Mouse (Mus musculus) liver, postnatal 0 days (tissue): Measurements from ENCODE around the gene Lcp1.

ENCODE experiments used
- CTCF ChIP-seq: sonication (generic); IDR thresholded peaks from 2 replicates; pipeline ENCODE4 v1.5.1; 2016; ENCODE audit warnings: antibody characterized with exemption, low read depth
- EP300 ChIP-seq: IDR thresholded peaks from 2 replicates; pipeline ENCODE4 v1.6.1; 2016; ENCODE audit warnings: antibody characterized with exemption, low read depth, mild to moderate bottlenecking

DNA sequence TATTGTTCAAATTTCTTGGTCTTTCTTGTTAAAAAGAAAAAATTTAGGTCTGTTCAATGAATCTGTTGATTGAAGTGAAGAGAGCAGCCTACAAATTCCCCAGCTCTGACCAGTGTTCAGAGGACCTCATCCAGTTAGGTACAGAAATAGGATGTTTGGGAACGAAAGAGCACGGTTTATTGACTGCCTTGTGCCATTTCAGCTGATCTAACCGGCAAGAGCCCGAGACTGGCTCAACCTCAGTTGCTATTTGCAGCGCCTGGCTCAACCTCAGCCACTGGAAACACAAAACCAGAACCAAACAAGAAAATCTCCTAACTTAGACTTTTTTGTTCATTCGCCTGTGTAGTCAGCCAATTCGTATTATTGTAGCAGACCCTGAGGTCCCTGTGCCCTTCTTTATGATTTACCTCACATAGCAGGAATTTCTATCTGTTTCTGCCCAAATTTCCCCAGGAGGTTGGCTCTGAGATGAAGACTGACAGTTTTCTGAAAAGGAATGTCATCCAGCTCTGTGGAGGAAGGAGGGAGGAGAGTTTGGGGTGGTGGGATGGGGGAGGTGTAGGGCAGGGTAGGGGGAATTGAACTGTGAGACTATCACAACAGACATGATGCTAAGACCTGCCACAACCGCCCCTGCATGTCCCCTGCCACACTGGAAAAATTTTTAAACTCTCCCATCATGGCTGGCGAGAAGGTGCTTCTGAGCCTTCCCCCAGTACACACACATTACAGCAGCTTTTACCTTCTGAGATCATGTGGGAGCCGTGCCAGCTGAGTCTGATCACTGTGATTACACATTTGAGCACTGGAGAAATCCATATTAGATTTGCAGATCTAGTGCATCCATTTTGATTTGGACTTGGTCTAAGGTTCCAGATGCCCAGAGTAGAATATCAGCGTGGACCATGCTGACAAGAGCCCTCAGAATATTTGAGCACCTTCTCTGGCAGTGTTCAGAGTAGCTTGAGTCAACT, 115.4 kb downstream of the Lcp1 start:
- TF ChIP-seq CTCF (no peak), EP300 (no peak)
